Mouse (Mus musculus) olfactory bulb, adult 2 months (tissue): ENCODE results near the gene Cat.

ENCODE experiments used
- CTCF ChIP-seq: fragments of 200-500 bp; IDR thresholded peaks from 2 replicates; pipeline ENCODE4 v1.5.1; 2012; ENCODE audit warnings: low read depth, mild to moderate bottlenecking, low read length, moderate library complexity; ENCODE audit not compliant: insufficient read depth
- POLR2A ChIP-seq: fragments of 200-500 bp; IDR thresholded peaks from 2 replicates; pipeline ENCODE4 v1.6.1; 2012; ENCODE audit warnings: mild to moderate bottlenecking, low read depth, low read length, moderate library complexity; ENCODE audit not compliant: insufficient read depth

- TF ChIP-seq POLR2A (no peak), CTCF (no peak)
Observed at GRCm38 (mm10) chr2:103480871-103481270, 4.1 kb downstream of the Cat start.
